Mouse (Mus musculus) hindbrain, embryonic 16.5 days (tissue): Measurements from ENCODE around the gene Atoh1. TPM values are rescaled to one million over a fixed set of nuclear protein-coding genes. Genes with fewer than 3 reads are reported as not detected.

ENCODE experiments used
- ATAC-seq: fragments of 200-750 bp; cut with Nextera tagmentation; 2 replicates; pipeline ENCODE4 v1.8.0; 2017; ENCODE audit warnings: moderate TSS enrichment, moderate library complexity
- H3K27ac ChIP-seq: fragments of 300-500 bp; sonication (generic); 2 replicates; pipeline ENCODE4 v1.5.1; 2014; ENCODE audit warnings: low read depth, mild to moderate bottlenecking, control low read depth, low read length, moderate library complexity
- H3K27me3 ChIP-seq: fragments of 300-500 bp; sonication (generic); replicated peaks from 2 replicates; pipeline ENCODE4 v1.6.1; 2014; ENCODE audit warnings: low read length; ENCODE audit not compliant: control insufficient read depth, insufficient read depth
- H3K36me3 ChIP-seq: fragments of 300-500 bp; sonication (generic); 2 replicates; pipeline ENCODE4 v1.6.1; 2014; ENCODE audit warnings: mild to moderate bottlenecking, low read length, moderate library complexity, mixed read lengths; ENCODE audit not compliant: control insufficient read depth, insufficient read depth
- H3K4me1 ChIP-seq: fragments of 300-500 bp; sonication (generic); 2 replicates; pipeline ENCODE4 v1.6.1; 2014; ENCODE audit warnings: low read depth, low read length; ENCODE audit not compliant: control insufficient read depth, insufficient read depth
- H3K4me2 ChIP-seq: fragments of 300-500 bp; sonication (generic); 2 replicates; pipeline ENCODE4 v1.6.1; 2014; ENCODE audit warnings: mild to moderate bottlenecking, low read length, control low read depth, moderate library complexity
- H3K4me3 ChIP-seq: fragments of 300-500 bp; sonication (generic); 2 replicates; pipeline ENCODE4 v1.5.1; 2014; ENCODE audit warnings: mild to moderate bottlenecking, low read length, control low read depth, moderate library complexity
- H3K9ac ChIP-seq: fragments of 300-500 bp; sonication (generic); 2 replicates; pipeline ENCODE4 v1.6.1; 2014; ENCODE audit warnings: low read depth, mild to moderate bottlenecking, control low read depth, low read length, moderate library complexity
- H3K9me3 ChIP-seq: fragments of 300-500 bp; sonication (generic); 2 replicates; pipeline ENCODE4 v1.6.1; 2014; ENCODE audit warnings: mild to moderate bottlenecking, low read length, moderate library complexity; ENCODE audit not compliant: control insufficient read depth
- WGBS: fragments of 180-500 bp; shearing (Covaris S2); extraction: QIAGEN DNeasy Blood & Tissue Kit; methylation state at CpG from one replicate; pipeline ENCODE4 v1.1.7; 2014; 5-methylcytosine and 5-hydroxymethylcytosine counted together
- polyA plus RNA-seq: library from polyadenylated mRNA; unstranded; fragments of >200 nt; fragmentation: Nextera tagmentation; extraction: Ambion mirVana; gene quantifications from 2 replicates; pipeline ENCODE4 v1.2.1, GENCODE M21; 2015

The Atoh1 gene
- polyA plus RNA-seq, 1 experiment from 2014 or later: 9.0 TPM

DNA sequence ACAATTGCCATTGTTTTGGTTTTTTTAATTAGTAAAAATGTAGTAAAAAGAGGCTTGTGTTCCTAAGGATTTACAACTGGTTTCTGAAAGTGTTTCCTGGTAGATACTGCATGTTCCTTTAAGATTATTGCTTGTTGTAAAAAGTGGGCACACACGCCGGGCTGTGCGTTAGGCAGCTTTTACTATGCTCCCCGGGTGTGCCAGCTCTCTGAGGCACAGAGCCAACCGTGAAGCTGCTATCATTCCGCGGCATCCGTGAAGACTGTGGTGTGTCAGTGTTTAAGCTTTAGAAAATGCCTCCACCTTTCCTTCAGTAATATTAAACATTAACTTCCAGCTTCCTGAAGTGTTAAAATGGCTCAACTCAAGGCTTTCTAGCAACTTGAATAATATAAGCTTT lies 35.0 kb downstream of the Atoh1 start:
- Histone ChIP-seq H3K4me1 (no peaks in the 10 kb centered on the region), H3K9ac (no peak overlapping the region), H3K27ac (no peak overlapping the region), H3K36me3 (no peaks in the 10 kb centered on the region), H3K4me2 (peak overlapping the region; percentile 36), H3K4me3 (no peak overlapping the region), H3K9me3 (0 out of 2 replicates have a peak, but pooled peaks cover 4% of the 10 kb centered on the region), H3K27me3 (no peaks in the 10 kb centered on the region)
- 18% methylated on average over 8 of the region's 8 CpGs for WGBS
- no peak for ATAC-seq

DNA sequence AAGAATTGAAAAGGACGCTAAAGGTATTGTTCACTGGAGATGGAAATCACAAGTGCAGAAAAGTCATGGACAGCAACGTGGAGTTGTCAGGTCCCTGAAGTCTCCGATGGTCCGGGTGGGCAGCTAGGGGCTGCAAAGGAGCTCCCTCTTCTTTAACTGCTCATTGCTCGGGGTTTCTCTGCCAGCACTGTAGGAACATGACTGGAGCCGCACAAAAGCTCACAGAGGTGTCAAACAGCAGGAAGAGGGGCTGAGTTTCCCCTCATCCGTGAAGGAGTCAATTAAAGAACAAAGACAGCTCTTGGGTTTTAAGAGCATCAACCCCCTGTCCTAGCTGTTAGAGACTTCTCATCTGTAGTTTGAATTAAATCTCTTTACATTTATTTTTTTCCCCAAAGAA lies 44.5 kb downstream of the Atoh1 start:
- no peaks in the 10 kb centered on the region for H3K27me3 ChIP-seq
- WGBS: 5% methylated on average over 7 of the region's 7 CpGs
- H3K9me3 ChIP-seq: no peaks in the 10 kb centered on the region
- no peak overlapping the region for H3K27ac ChIP-seq
- no peak overlapping the region for H3K4me3 ChIP-seq
- H3K36me3 ChIP-seq: no peaks in the 10 kb centered on the region
- H3K9ac ChIP-seq: no peak overlapping the region
- ATAC-seq: no peak
- no peaks in the 10 kb centered on the region; the same call in 1 of the 2 replicates for H3K4me1 ChIP-seq
- H3K4me2 ChIP-seq: peak overlapping the region; percentile 34; the same call in 1 of the 2 replicates
